Mouse (Mus musculus) cerebellum, adult 18-20 months (tissue): Measurements from ENCODE around the gene Sox15.
A peak's percentile ranks its signal among the peaks of the same experiment; 100 is the strongest.
"Not testable (repeated sequence)": the region's sequence is repeated elsewhere in the genome, so short reads cannot be mapped to it uniquely, and the experiment has no call there.

Experiments used
- DNase-seq, 2 experiments: peaks; one replicate each; pipeline ENCODE4 v3.0.0; 2021

The Sox15 gene

GRCm38 (mm10) chr11:69655264-69656064 is at the start of gene Sox15:
Sox15 (plus strand) TSS chr11:69655314.
- DNase-seq, result peak; percentile 74 to 83

DNA sequence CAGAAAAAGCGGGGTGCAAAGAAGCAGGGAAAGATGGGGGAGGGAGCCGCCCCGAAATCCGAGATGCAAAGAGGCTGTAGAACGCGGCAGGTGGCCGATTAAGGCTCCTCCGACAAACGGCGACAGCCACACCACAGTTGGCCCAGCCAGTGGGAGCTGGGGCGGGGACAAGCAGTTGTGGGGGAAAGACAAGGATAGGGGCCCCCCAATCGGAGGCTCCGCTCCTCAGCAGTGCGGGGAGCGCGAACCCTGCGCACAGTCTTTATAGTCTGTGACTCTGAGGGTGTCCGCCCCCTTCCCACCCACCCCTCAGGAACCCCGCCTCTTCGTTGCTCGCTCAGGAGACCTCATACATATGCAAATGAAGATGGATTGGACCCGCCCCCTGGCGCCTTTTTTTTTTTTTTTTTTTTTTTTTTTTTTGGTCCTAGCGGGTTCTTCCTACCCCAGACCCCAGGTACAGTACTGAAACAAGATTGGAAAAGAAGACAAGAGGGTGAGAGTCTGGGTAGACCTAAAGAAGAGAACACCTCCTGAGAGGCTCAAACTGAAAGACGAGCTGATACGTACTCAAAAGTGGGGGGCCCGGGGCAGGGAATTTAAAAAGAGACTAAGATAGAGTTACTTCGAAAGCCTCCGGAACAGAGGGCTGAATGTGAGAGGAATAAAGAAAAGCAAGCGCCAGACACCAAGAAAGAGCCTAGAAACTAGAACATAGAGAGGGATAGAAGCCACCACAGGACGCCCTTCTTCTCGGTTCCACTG is 49.2 kb upstream of the Sox15 start, which contains the start of gene Atp1b2:
Atp1b2 (minus strand) TSS at position 217 of the 765 bp plus-strand sequence.
- DNase-seq, result peak; percentile 90 to 92

GRCm38 (mm10) chr11:69606491-69606795 is 48.7 kb upstream of the Sox15 start:
- peak in 1 of 2 experiments; percentile 29 for DNase-seq

DNA sequence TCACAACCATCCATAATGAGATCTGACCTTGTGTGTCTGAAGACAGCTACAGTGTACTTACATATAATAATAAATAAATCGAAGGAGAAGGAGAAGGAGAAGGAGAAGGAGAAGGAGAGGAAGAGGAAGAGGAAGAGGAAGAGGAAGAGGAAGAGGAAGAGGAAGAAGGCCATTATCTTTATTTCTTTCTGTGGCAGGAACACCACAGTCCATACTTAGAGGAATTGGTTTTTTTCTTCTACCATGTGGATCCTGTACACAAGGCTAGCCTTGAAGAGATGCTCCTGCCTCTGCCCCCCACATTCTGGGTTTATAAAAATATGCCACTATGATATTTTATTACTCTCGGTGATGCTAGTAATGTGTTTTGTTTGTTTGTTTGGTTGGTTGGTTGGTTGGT is 48.3 kb upstream of the Sox15 start:
- no peak for DNase-seq

GRCm38 (mm10) chr11:69608525-69608924 is 46.6 kb upstream of the Sox15 start:
- DNase-seq, result no peak

GRCm38 (mm10) chr11:69609416-69609815 is 45.7 kb upstream of the Sox15 start:
- no peak for DNase-seq

GRCm38 (mm10) chr11:69610899-69611298 is 44.2 kb upstream of the Sox15 start:
- DNase-seq, result peak in 1 of 2 experiments; percentile 40

DNA sequence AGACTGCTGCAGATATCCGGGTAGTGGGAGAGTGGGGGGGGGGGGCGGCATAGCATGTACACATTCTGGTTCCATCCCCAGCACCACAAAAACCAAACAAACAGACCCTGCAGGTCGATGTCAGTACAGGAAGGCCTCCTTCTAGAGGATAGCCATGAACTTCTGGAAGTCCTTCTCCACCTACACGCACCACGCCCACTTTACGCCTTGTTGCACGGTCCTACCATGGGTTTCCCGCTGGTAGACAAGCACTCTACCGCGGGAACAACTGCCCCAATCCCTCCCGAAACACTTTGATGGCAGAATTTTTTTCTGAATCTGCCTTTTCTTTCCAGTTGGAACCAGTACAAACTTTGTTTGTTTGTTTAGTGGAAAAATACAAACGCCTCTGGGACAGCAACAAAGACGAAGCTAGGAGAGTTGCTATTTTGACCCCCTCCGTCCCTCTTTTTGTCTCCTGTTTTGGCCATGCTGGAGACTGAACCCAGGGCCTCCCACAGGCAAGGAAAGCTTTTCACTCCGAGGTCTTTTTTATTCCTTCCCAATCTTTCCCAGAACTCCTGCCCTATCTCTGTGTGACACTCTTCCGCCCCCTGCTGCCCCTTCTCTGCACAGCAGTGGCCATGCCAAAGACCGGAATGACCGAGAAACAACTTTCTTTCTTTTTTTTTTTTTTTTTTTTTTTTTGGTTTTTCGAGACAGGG is 41.4 kb upstream of the Sox15 start:
- DNase-seq, result peak; percentile 87

- not testable (repeated sequence) for DNase-seq
Observed at GRCm38 (mm10) chr11:69614257-69614588, 40.9 kb upstream of the Sox15 start.

- no peak for DNase-seq
Observed at GRCm38 (mm10) chr11:69616781-69617180, 38.3 kb upstream of the Sox15 start.

- DNase-seq, result no peak
Observed at GRCm38 (mm10) chr11:69617805-69618204, 37.3 kb upstream of the Sox15 start, which contains the start of gene Shbg. Shbg (minus strand) TSS chr11:69617905.

- no peak for DNase-seq
Observed at GRCm38 (mm10) chr11:69620394-69621081, 34.6 kb upstream of the Sox15 start.

DNA sequence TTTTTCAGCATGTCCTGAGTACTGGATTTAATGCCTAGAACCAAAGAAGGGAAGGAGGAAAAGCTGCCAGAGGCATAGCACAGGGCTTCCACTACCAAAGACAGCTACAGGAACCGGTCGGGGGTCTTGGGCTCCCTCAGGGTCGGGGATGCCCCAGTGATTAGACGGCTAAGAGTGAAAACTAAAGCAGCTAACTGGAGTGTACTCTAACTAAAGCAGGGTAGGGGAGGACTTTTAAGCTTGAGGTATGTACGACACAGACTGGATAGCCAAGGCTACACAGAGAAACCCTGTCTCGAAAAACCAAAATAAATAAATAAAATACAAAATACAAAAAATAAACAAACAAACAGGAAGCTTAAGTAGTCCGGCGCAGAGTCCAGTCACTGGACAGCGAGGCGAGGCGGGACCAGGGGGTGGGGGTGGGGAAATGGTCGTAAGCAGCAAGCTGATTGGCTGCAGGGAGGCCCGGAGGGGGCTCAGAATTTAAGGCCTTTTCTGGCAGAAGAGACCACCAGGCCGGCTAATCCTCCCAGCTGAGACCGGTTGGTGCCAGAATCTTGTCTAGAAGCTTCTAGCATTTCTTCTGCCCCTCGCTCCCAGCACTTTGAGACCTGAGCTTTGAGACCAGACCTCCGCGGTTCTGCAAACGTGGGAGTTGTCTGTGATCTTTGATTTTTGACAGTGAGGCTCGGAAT is 33.4 kb upstream of the Sox15 start, which contains the start of gene Sat2:
Sat2 (plus strand) TSS at position 454 of the 698 bp plus-strand sequence.
- peak; percentile 53 to 68 for DNase-seq

GRCm38 (mm10) chr11:69622406-69622805 is 32.7 kb upstream of the Sox15 start:
- DNase-seq, result peak; percentile 51 to 57

DNA sequence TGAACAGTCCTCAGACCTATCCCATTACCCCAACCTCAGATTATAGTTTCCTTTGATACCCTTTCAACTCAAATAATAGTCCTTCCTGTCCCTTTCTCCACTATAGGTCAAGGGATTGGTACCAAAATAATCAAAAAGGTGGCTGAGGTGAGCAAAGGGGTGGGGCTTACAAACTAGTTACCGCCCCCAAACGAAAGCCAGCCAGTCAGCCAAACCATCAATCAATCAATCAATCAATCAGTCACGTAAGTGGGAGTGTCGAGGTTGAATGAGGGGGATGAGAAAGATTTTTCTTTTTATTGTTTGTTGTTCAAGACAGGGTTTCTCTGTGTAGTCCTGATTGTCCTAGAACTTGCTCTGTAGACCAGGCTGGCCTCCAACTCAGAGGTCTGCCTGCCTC is 32.1 kb upstream of the Sox15 start:
- DNase-seq, result no peak

DNA sequence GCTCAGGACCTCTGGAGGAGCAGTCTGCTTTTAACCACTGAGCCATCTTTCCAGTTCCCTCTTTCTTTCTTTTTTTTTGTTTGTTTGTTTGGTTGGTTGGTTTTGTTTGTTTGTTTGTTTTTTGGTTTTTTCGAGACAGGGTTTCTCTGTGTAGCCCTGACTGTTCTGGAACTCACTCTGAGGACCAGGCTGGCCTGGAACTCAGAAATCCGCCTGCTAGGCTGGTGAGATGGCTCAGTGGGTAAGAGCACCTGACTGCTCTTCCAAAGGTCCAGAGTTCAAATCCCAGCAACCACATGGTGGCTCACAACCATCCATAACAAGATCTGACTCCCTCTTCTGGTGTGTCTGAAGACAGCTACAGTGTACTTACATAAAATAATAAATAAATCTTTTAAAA is 30.8 kb upstream of the Sox15 start:
- not testable (repeated sequence) for DNase-seq

GRCm38 (mm10) chr11:69628286-69628685 is 26.8 kb upstream of the Sox15 start:
- peak; percentile 84 to 90 for DNase-seq

DNA sequence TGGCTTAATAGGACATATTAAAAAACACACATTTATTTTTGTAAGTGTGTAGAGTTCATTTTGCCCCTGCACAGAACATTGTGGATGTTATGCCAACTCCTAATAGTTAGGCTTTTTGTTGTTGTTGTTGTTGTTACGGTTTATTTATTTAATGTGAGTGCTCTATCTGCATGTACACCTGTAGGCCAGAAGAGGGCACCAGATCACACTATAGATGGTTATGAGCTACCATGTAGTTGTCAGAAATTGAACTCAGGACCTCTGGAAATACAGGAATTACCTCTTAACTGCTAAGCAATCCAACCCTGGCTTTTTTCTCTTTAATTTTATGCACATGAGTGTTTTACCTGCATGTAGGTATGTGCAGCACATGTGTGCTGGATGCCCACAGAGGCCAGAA is 25.3 kb upstream of the Sox15 start:
- no peak for DNase-seq

DNA sequence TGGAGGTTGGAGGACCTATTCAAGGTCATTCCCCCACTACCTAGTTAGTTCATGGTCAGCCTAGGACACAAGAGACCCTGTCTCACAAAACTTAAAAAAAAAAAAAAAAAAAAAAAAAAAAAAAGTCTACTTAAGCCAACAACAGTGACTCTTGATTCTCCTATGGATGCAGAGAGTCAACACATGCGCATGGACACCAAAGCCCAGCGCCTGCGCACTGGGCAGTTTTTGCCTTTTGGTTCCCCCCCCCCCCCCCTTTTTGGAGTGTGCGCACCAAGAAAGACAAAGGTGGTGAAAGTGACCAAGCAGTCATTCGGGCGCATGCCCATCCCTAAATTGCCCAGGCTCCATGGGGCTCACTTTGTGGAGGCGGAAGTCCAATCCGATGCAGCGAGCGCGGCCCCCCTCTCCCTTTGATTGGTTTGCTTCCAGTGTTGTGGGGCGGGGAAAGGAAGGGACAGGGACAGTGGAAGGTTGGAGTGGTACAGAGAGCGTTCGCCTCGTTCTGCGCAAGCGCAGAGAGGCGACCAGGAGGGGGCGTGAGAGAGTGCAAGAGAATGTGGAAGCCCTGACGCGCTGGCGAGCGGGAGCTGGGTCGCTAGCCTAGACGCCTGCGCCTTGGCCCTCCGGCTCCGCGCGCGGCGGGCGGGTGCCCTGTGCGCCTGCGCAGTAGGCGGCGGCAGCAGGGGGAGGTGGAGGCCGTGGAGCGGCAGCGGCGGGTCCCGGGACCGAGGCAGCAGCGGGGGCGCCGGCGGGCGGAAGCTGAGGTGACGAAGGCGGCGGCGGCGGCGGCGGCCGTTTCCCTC is 22.6 kb upstream of the Sox15 start, which contains the start of gene Fxr2:
Fxr2 (plus strand) TSS at position 707 of the 806 bp plus-strand sequence.
- DNase-seq, result peak; percentile 100

- peak in 1 of 2 experiments; percentile 56 for DNase-seq
Observed at GRCm38 (mm10) chr11:69633128-69633866, 21.8 kb upstream of the Sox15 start.
